ENCODE assay signal across 29 mouse cellular contexts in the genomic region with DNA sequence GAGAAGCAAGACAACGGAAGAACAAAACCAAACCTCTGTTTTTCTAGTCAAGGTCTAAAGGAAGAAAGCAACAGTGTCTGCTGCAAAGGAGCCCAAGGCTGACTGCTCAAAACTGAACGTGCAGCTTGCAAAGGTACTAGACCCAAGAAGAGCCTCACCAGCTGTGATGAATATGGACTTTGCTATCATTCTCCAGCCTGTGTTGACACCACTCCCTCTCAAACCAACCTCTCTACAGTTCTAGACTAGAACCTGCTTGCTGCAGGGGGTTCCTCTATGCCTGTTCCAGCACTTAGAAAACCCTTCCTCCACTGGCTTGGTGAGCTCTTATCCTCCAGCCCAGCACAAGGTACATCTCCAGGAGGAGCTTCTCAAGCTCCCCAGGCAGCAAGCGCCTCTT.
DNase-seq lines count a peak whose midpoint lies in the region; ATAC-seq and TF ChIP-seq lines count a peak whose summit lies in the region.
"Had no signal": no experiment of that assay in that cellular context is flagged by ENCODE, and none has a peak within 500 bp of the region (broad histone marks: within the 10 kb centered on the region; RNA-seq: fewer than 3 reads in every experiment).

No protein-coding gene starts in this region.

- TF ChIP-seq CTCF in cerebellum, adult 2 months (IDR thresholded peaks at IDR 0.05; ENCODE audit: borderline replicate concordance, insufficient read depth, low read depth, low read length) = no peak
- TF ChIP-seq CTCF in layer of hippocampus, adult 2 months (conservative IDR thresholded peaks at IDR 0.05) = no peak
- no peak for TF ChIP-seq CTCF in cortical plate, adult 2 months (IDR thresholded peaks at IDR 0.05; ENCODE audit: extremely low read depth, insufficient read depth, low read length)
- no peak for TF ChIP-seq CTCF in forebrain, postnatal 0 days (IDR thresholded peaks at IDR 0.05; ENCODE audit: low read depth)

- ATAC-seq in intestine, embryonic 16.5 days = peak; percentile 81
- ATAC-seq in forebrain, postnatal 0 days = no peak
- ATAC-seq: activated CD4-positive, CD25-positive, alpha-beta regulatory T cell, adult 4 months; CD4-positive, CD25-positive, alpha-beta regulatory T cell, adult 4 months; forebrain, embryonic 14.5 days; forebrain, embryonic 16.5 days; Patski had no signal

- 89% methylated on average over 3 of the region's 3 CpGs for WGBS in cerebellum, adult 2 months
- 82% methylated on average over 3 of the region's 3 CpGs for WGBS in intestine, embryonic 16.5 days
- 87% methylated on average over 3 of the region's 3 CpGs for WGBS in forebrain, postnatal 0 days

- H3K27me3 ChIP-seq in cerebellum, adult 2 months (ENCODE audit: control insufficient read depth, insufficient read depth, low read length) = no peaks in the 10 kb centered on the region
- H3K27me3 ChIP-seq in intestine, embryonic 16.5 days (replicated peaks; ENCODE audit: control insufficient read depth, insufficient read depth, low read length) = no peaks in the 10 kb centered on the region
- no peaks in the 10 kb centered on the region for H3K27me3 ChIP-seq in forebrain, postnatal 0 days (ENCODE audit: insufficient read depth, low read length)
- H3K27me3 ChIP-seq: CH12.LX; embryonic facial prominence, embryonic 13.5 days; embryonic facial prominence, embryonic 15.5 days; forebrain, embryonic 12.5 days; Patski had no signal

- DNase-seq in cerebellum, adult 2 months = no peak
- DNase-seq in cerebellum, postnatal 36 days = no peak
- DNase-seq in layer of hippocampus, adult 2 months (ENCODE audit: low spot score in 2 of 2) = no peak
- DNase-seq in layer of hippocampus, postnatal 25 days (ENCODE audit: extremely low spot score in 1 of 2, low spot score in 1 of 2) = no peak
- DNase-seq in forebrain, postnatal 0 days = no peak
- DNase-seq in right cerebral cortex, adult 18-20 months = no peak
- DNase-seq: adrenal gland, adult 8-10 months; adrenal gland, postnatal 14 days; adrenal gland, postnatal 36 days; B cell, adult 2 months; cerebellum, adult 11-12 months; cerebellum, adult 8-10 months; cerebellum, adult 9-11 months; cerebellum, postnatal 14 days; embryo, embryonic 11 days had no signal

- H3K4me3 ChIP-seq in cerebellum, adult 2 months (replicated peaks; ENCODE audit: insufficient read depth, low read depth, low read length) = no peak overlapping the region
- H3K4me3 ChIP-seq in layer of hippocampus, adult 2 months = no peak overlapping the region
- no peak overlapping the region for H3K4me3 ChIP-seq in cortical plate, adult 2 months (ENCODE audit: insufficient read depth, low read length)
- H3K4me3 ChIP-seq in intestine, embryonic 16.5 days (ENCODE audit: low read length) = no peak overlapping the region
- no peak overlapping the region for H3K4me3 ChIP-seq in forebrain, postnatal 0 days (ENCODE audit: low read depth, low read length)
- H3K4me3 ChIP-seq: embryonic facial prominence, embryonic 13.5 days; embryonic facial prominence, embryonic 15.5 days; erythroblast, embryonic 14.5 days; forebrain, embryonic 10.5 days; forebrain, embryonic 12.5 days had no signal

- no peaks in the 10 kb centered on the region for H3K36me3 ChIP-seq in intestine, embryonic 16.5 days (ENCODE audit: control insufficient read depth, insufficient read depth, low read length)
- no peaks in the 10 kb centered on the region for H3K36me3 ChIP-seq in forebrain, postnatal 0 days (ENCODE audit: insufficient read depth)
- H3K36me3 ChIP-seq: embryonic facial prominence, embryonic 13.5 days; embryonic facial prominence, embryonic 15.5 days; forebrain, embryonic 10.5 days; forebrain, embryonic 12.5 days; G1E had no signal

- no peak for TF ChIP-seq POLR2A in cerebellum, adult 2 months (IDR thresholded peaks at IDR 0.05; ENCODE audit: borderline replicate concordance, insufficient read depth, low read length)
- no peak for TF ChIP-seq POLR2A in cortical plate, adult 2 months (IDR thresholded peaks at IDR 0.05; ENCODE audit: extremely low read depth, insufficient read depth, low read length)

- H3K27ac ChIP-seq in cerebellum, adult 2 months (ENCODE audit: insufficient read depth, low read length) = peak overlapping the region; percentile 53; the same call in 1 of the 2 replicates
- peak overlapping the region; percentile 84 for H3K27ac ChIP-seq in layer of hippocampus, adult 2 months
- H3K27ac ChIP-seq in cortical plate, adult 2 months (ENCODE audit: insufficient read depth, low read length) = peak overlapping the region; percentile 45
- no peak overlapping the region for H3K27ac ChIP-seq in intestine, embryonic 16.5 days (ENCODE audit: low read length)
- no peak overlapping the region for H3K27ac ChIP-seq in forebrain, postnatal 0 days (ENCODE audit: low read depth, low read length)
- H3K27ac ChIP-seq: embryonic facial prominence, embryonic 13.5 days; embryonic facial prominence, embryonic 15.5 days; forebrain, embryonic 10.5 days; forebrain, embryonic 12.5 days had no signal

- no peak overlapping the region for H3K9ac ChIP-seq in intestine, embryonic 16.5 days (ENCODE audit: low read depth, low read length)
- H3K9ac ChIP-seq in forebrain, postnatal 0 days = no peak overlapping the region
- H3K9ac ChIP-seq: embryonic facial prominence, embryonic 13.5 days; embryonic facial prominence, embryonic 15.5 days; forebrain, embryonic 12.5 days had no signal

- H3K9me3 ChIP-seq in intestine, embryonic 16.5 days (ENCODE audit: control insufficient read depth, low read length) = no peaks in the 10 kb centered on the region
- no peaks in the 10 kb centered on the region for H3K9me3 ChIP-seq in forebrain, postnatal 0 days (ENCODE audit: low read length)
- H3K9me3 ChIP-seq: embryonic facial prominence, embryonic 13.5 days; embryonic facial prominence, embryonic 15.5 days; forebrain, embryonic 10.5 days; forebrain, embryonic 12.5 days; G1E had no signal

- no peaks in the 10 kb centered on the region for H3K4me1 ChIP-seq in cerebellum, adult 2 months (ENCODE audit: control insufficient read depth, insufficient read depth, low read length)
- H3K4me1 ChIP-seq in cortical plate, adult 2 months (ENCODE audit: control insufficient read depth, insufficient read depth, low read length) = no peaks in the 10 kb centered on the region; the same call in 1 of the 2 replicates
- no peaks in the 10 kb centered on the region for H3K4me1 ChIP-seq in intestine, embryonic 16.5 days (ENCODE audit: control insufficient read depth, insufficient read depth, low read length)
- H3K4me1 ChIP-seq in forebrain, postnatal 0 days (ENCODE audit: insufficient read depth) = no peaks in the 10 kb centered on the region
- H3K4me1 ChIP-seq: embryonic facial prominence, embryonic 13.5 days; embryonic facial prominence, embryonic 15.5 days had no signal

- no peak overlapping the region for H3K4me2 ChIP-seq in intestine, embryonic 16.5 days (ENCODE audit: low read depth, low read length)
- no peak overlapping the region for H3K4me2 ChIP-seq in forebrain, postnatal 0 days (ENCODE audit: low read depth)
- H3K4me2 ChIP-seq: embryonic facial prominence, embryonic 13.5 days; embryonic facial prominence, embryonic 15.5 days; forebrain, embryonic 12.5 days had no signal

Comparison
In these comparisons a context has a peak if more than half of its experiments do, and no peak if none do; other contexts are left out.
1. H3K27ac ChIP-seq: peak in cerebellum, adult 2 months (single experiment), layer of hippocampus, adult 2 months (single experiment) and cortical plate, adult 2 months (single experiment); none in intestine, embryonic 16.5 days (single experiment) and forebrain, postnatal 0 days (single experiment).